Mouse (Mus musculus) heart, embryonic 15.5 days (tissue): ENCODE measurements around the gene Hoxd3. TPM values are rescaled to one million over a fixed set of nuclear protein-coding genes. Genes with fewer than 3 reads are reported as not detected.

ENCODE experiments used
- ATAC-seq: fragments of 200-750 bp; cut with Nextera tagmentation; replicated peaks from 2 replicates; pipeline ENCODE4 v1.8.0; 2017; ENCODE audit warnings: low read depth, moderate TSS enrichment; ENCODE audit not compliant: insufficient number of reproducible peaks, insufficient read depth, low FRiP score
- H3K27ac ChIP-seq: fragments of 300-500 bp; sonication (generic); 2 replicates; pipeline ENCODE4 v1.5.1; 2015; ENCODE audit warnings: mild to moderate bottlenecking, inconsistent platforms
- H3K27me3 ChIP-seq: fragments of 300-500 bp; sonication (generic); 2 replicates; pipeline ENCODE4 v1.6.1; 2015; ENCODE audit warnings: inconsistent platforms
- H3K36me3 ChIP-seq: fragments of 300-500 bp; sonication (generic); 2 replicates; pipeline ENCODE4 v1.6.1; 2015; ENCODE audit warnings: mild to moderate bottlenecking, inconsistent platforms
- H3K4me1 ChIP-seq: fragments of 300-500 bp; sonication (generic); replicated peaks from 2 replicates; pipeline ENCODE4 v1.6.1; 2015; ENCODE audit warnings: inconsistent platforms
- H3K4me2 ChIP-seq: fragments of 300-500 bp; sonication (generic); 2 replicates; pipeline ENCODE4 v1.6.1; 2015; ENCODE audit warnings: inconsistent platforms, mild to moderate bottlenecking, moderate library complexity
- H3K4me3 ChIP-seq: fragments of 300-500 bp; sonication (generic); 2 replicates; pipeline ENCODE4 v1.5.1; 2015; ENCODE audit warnings: mild to moderate bottlenecking, inconsistent platforms
- H3K9ac ChIP-seq: fragments of 300-500 bp; sonication (generic); 2 replicates; pipeline ENCODE4 v1.6.1; 2015; ENCODE audit warnings: mild to moderate bottlenecking, inconsistent platforms
- H3K9me3 ChIP-seq: fragments of 300-500 bp; sonication (generic); replicated peaks from 2 replicates; pipeline ENCODE4 v1.6.1; 2016; ENCODE audit warnings: inconsistent platforms
- WGBS: fragments of 180-500 bp; shearing (Covaris S2); methylation state at CpG from one replicate; pipeline ENCODE4 v1.1.7; 2015; ENCODE audit warnings: mixed read lengths; 5-methylcytosine and 5-hydroxymethylcytosine counted together
- polyA plus RNA-seq: library from polyadenylated mRNA; unstranded; fragments of >200 nt; fragmentation: Nextera tagmentation; extraction: Ambion mirVana; gene quantifications from 2 replicates; pipeline ENCODE4 v1.2.1, GENCODE M21; 2015

The Hoxd3 gene
- polyA plus RNA-seq, 1 experiment from 2014 or later: 0.29 TPM

- Histone ChIP-seq H3K9ac (peak overlapping the region; percentile 34), H3K27me3 (peaks cover 98% of the 10 kb centered on the region), H3K4me2 (peak overlapping the region; percentile 70), H3K4me1 (peaks cover 16% of the 10 kb centered on the region), H3K27ac (no peak overlapping the region), H3K9me3 (no peaks in the 10 kb centered on the region), H3K36me3 (no peaks in the 10 kb centered on the region), H3K4me3 (peak overlapping the region; percentile 45)
- 5% methylated on average over 40 of the region's 40 CpGs for WGBS
- ATAC-seq: no peak
Measured at GRCm38 (mm10) chr2:74672481-74673362, 39.0 kb upstream of the Hoxd3 start.

GRCm38 (mm10) chr2:74673835-74674425 lies 37.8 kb upstream of the Hoxd3 start:
- Histone ChIP-seq H3K27ac (no peak overlapping the region), H3K36me3 (no peaks in the 10 kb centered on the region), H3K27me3 (peaks cover 98% of the 10 kb centered on the region), H3K4me1 (peaks cover 6% of the 10 kb centered on the region), H3K4me3 (no peak overlapping the region), H3K9me3 (no peaks in the 10 kb centered on the region), H3K9ac (no peak overlapping the region), H3K4me2 (no peak overlapping the region)
- WGBS: 3% methylated on average over 24 of the region's 24 CpGs
- no peak for ATAC-seq

DNA sequence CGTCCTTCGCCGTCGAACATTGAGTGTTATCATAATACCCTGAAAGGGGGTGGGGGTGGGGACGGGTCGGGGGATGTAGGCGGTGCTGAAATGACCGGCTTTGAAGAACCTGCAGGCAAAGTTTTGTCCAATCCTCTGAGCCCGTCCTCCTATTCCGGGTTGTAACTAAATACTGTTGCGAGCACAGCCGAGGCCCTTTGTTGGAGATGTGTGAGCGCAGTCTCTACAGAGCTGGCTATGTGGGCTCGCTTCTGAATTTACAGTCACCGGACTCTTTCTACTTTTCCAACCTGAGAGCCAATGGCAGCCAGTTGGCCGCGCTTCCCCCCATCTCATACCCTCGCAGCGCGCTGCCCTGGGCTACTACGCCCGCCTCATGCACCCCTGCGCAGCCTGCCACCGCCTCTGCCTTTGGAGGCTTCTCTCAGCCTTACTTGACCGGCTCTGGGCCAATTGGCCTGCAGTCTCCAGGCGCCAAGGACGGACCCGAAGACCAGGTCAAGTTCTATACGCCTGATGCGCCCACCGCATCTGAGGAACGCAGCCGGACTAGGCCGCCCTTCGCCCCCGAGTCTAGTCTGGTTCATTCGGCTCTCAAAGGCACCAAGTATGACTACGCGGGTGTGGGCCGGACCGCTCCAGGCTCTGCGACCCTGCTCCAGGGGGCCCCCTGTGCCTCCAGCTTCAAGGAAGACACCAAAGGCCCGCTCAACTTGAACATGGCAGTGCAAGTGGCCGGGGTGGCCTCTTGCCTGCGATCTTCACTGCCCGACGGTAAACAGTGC lies 36.7 kb upstream of the Hoxd3 start, which contains the start of gene Hoxd12:
Hoxd12 (plus strand) TSS at position 133 of the 785 bp plus-strand sequence.
- Histone ChIP-seq H3K9me3 (no peaks in the 10 kb centered on the region), H3K27ac (no peak within 1 kb of the TSS), H3K4me2 (no peak within 1 kb of the TSS), H3K4me1 (peaks cover 12% of the 10 kb centered on the region), H3K27me3 (peaks cover 98% of the 10 kb centered on the region), H3K36me3 (no peaks in the 10 kb centered on the region), H3K9ac (no peak within 1 kb of the TSS), H3K4me3 (no peak within 1 kb of the TSS)
- no peak for ATAC-seq
- 2% methylated on average over 47 of the region's 47 CpGs for WGBS

DNA sequence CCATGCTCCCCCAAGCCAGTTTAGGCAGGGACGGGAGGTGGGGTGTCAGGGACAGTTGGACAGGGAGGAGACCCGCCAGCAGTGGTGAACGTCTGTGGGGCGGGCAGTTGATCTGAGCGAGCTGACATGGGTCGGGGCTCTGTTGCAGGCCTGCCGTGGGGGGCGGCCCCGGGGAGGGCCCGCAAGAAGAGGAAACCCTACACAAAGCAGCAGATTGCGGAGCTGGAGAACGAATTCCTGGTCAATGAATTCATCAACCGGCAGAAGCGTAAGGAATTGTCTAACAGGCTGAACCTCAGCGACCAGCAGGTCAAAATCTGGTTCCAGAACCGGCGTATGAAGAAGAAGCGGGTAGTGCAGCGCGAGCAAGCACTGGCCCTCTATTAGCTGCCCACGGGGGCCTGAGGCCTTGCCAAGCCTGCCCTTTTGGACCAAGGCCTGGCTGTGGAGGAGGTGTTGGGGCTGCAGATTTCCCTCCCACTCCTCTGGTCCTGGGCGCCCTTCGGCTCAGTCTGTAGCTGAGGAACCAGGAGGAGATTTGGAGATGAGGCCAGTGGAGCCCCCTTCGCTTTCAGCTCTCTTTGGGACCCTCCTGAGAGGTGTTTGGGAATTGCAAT lies 36.0 kb upstream of the Hoxd3 start:
- ATAC-seq: no peak
- no peak overlapping the region for H3K4me2 ChIP-seq
- WGBS: 8% methylated on average over 24 of the region's 24 CpGs

DNA sequence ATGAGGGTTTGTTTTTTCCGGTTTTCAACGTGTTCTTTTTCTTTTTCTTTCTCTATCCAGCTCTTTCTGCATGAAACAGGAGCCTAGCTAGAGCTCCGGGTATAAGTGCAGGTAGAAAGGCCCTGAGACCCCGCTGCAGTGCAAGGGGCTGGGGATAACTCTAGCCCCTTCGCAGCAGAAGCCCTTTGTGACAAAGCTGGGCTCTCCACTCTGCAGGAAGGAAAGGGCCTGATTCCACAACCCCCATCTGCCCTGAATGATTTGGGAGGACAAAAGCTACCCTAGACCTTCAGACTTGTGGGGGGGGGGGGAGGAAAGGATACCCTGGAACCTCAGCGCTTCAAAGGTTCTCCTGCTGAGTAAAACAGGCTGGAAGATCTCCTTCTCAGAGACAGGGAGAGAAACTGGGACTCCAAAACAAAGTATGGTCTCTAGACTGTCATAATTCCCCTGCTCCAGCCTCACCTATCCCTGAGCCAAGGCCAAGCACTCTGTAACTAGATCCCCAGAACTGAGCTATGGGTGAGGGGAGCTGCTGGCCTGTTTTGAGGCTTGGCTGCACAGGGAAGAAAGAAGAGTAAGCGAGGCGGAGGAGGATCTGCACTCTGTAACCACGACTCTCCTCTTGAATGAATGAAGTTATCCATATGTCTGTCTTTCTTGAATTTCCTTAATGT lies 35.2 kb upstream of the Hoxd3 start:
- Histone ChIP-seq H3K27ac (no peak overlapping the region), H3K4me2 (no peak overlapping the region), H3K27me3 (peaks cover 100% of the 10 kb centered on the region), H3K4me1 (peaks cover 12% of the 10 kb centered on the region), H3K36me3 (no peaks in the 10 kb centered on the region), H3K9ac (no peak overlapping the region), H3K4me3 (no peak overlapping the region), H3K9me3 (no peaks in the 10 kb centered on the region)
- WGBS: 3% methylated on average over 9 of the region's 9 CpGs
- no peak for ATAC-seq

More for the DNA sequence above, 36.0 kb upstream of the Hoxd3 start:
- Histone ChIP-seq H3K4me1 (peaks cover 12% of the 10 kb centered on the region), H3K9ac (no peak overlapping the region), H3K36me3 (no peaks in the 10 kb centered on the region), H3K27me3 (peaks cover 100% of the 10 kb centered on the region), H3K27ac (no peak overlapping the region), H3K4me3 (no peak overlapping the region), H3K9me3 (no peaks in the 10 kb centered on the region)

GRCm38 (mm10) chr2:74677106-74677505 lies 34.6 kb upstream of the Hoxd3 start:
- peaks cover 100% of the 10 kb centered on the region for H3K27me3 ChIP-seq
- no peaks in the 10 kb centered on the region for H3K36me3 ChIP-seq
- H3K9ac ChIP-seq: no peak overlapping the region
- no peak for ATAC-seq
- no peak overlapping the region for H3K4me2 ChIP-seq
- peaks cover 18% of the 10 kb centered on the region for H3K4me1 ChIP-seq
- 20% methylated on average over 2 of the region's 2 CpGs for WGBS
- H3K4me3 ChIP-seq: no peak overlapping the region
- H3K27ac ChIP-seq: no peak overlapping the region
- H3K9me3 ChIP-seq: no peaks in the 10 kb centered on the region

- Histone ChIP-seq H3K27ac (no peak within 1 kb of the TSS), H3K4me3 (peak within 1 kb of the TSS; percentile 11), H3K9ac (no peak within 1 kb of the TSS), H3K9me3 (no peaks in the 10 kb centered on the region), H3K4me1 (peaks cover 25% of the 10 kb centered on the region), H3K4me2 (peak within 1 kb of the TSS; percentile 1; the same call in 1 of the 2 replicates), H3K36me3 (no peaks in the 10 kb centered on the region), H3K27me3 (peaks cover 100% of the 10 kb centered on the region)
- 2% methylated on average over 15 of the region's 15 CpGs for WGBS
- ATAC-seq: no peak
Measured at GRCm38 (mm10) chr2:74678891-74679595, 32.7 kb upstream of the Hoxd3 start, which contains the start of gene Hoxd11. Hoxd11 (plus strand) TSS chr2:74679557.

DNA sequence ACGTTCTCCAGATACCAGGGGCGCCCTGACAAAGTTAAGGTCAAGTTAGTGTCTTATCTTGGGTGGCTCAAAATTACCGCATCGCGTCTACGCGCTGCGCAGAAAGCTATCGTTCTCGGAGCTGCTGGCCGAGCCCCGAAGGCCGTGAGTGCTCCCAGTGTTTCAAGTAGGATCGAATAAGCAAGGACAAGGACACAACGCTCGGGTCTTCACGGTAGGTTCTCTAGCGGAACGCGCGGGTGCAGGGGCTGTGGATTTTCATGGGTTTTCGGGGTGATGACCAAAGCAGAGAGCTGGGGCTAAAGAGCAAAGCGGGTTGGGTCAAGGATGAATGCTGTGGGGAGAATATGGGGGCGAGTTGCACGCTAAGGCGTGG lies 32.1 kb upstream of the Hoxd3 start:
- peaks cover 100% of the 10 kb centered on the region for H3K27me3 ChIP-seq
- H3K4me1 ChIP-seq: peaks cover 25% of the 10 kb centered on the region
- no peak overlapping the region for H3K27ac ChIP-seq
- H3K36me3 ChIP-seq: no peaks in the 10 kb centered on the region
- ATAC-seq: no peak
- H3K9ac ChIP-seq: no peak overlapping the region
- WGBS: 1% methylated on average over 26 of the region's 26 CpGs
- peak overlapping the region; percentile 11 for H3K4me3 ChIP-seq
- no peaks in the 10 kb centered on the region for H3K9me3 ChIP-seq
- peak overlapping the region; percentile 1; the same call in 1 of the 2 replicates for H3K4me2 ChIP-seq

GRCm38 (mm10) chr2:74679980-74680379 lies 31.7 kb upstream of the Hoxd3 start:
- peaks cover 25% of the 10 kb centered on the region for H3K4me1 ChIP-seq
- peak overlapping the region; percentile 1; the same call in 1 of the 2 replicates for H3K4me2 ChIP-seq
- no peak overlapping the region for H3K9ac ChIP-seq
- ATAC-seq: no peak
- H3K4me3 ChIP-seq: peak overlapping the region; percentile 11
- H3K36me3 ChIP-seq: no peaks in the 10 kb centered on the region
- WGBS: under 1% methylated on average over 23 of the region's 23 CpGs
- peaks cover 100% of the 10 kb centered on the region for H3K27me3 ChIP-seq
- no peak overlapping the region for H3K27ac ChIP-seq
- no peaks in the 10 kb centered on the region for H3K9me3 ChIP-seq
